Mouse (Mus musculus): ENCODE results near the gene Erg. TPM values are rescaled to one million over a fixed set of nuclear protein-coding genes. Genes with fewer than 3 reads are reported as not detected.

Gene Erg
- total RNA-seq, 2 experiments from 2014 or later, result 7.0 to 7.1 TPM

GRCm38 (mm10) chr16:95446368-95446767 is 140.0 kb downstream of the Erg start:
- DNase-seq (ENCODE audit: low spot score in 2 of 2), result no peak

GRCm38 (mm10) chr16:95442023-95442422 is 144.4 kb downstream of the Erg start:
- no peak for DNase-seq (ENCODE audit: low spot score in 2 of 2)

- DNase-seq (ENCODE audit: low spot score in 2 of 2), result no peak
These were observed 145.2 kb downstream of the Erg start for GRCm38 (mm10) chr16:95441179-95441578.

- DNase-seq (ENCODE audit: low spot score in 2 of 2), result no peak
These were observed 146.1 kb downstream of the Erg start for GRCm38 (mm10) chr16:95440334-95440733.

- no peak for DNase-seq (ENCODE audit: low spot score in 2 of 2)
These were observed 146.6 kb downstream of the Erg start for GRCm38 (mm10) chr16:95439794-95440193.

- no peak for DNase-seq (ENCODE audit: low spot score in 2 of 2)
These were observed 147.4 kb downstream of the Erg start for GRCm38 (mm10) chr16:95438848-95439540.

- DNase-seq (ENCODE audit: low spot score in 2 of 2), result no peak
These were observed 149.8 kb downstream of the Erg start for GRCm38 (mm10) chr16:95436611-95437010.

- no peak for DNase-seq (ENCODE audit: low spot score in 2 of 2)
These were observed 150.3 kb downstream of the Erg start for GRCm38 (mm10) chr16:95436051-95436450.

- DNase-seq (ENCODE audit: low spot score in 2 of 2), result no peak
These were observed 152.0 kb downstream of the Erg start for GRCm38 (mm10) chr16:95434434-95434833.

GRCm38 (mm10) chr16:95432540-95432971 is 153.8 kb downstream of the Erg start:
- DNase-seq (ENCODE audit: low spot score in 2 of 2), result no peak

GRCm38 (mm10) chr16:95429851-95430250 is 156.5 kb downstream of the Erg start:
- DNase-seq (ENCODE audit: low spot score in 2 of 2), result no peak

- DNase-seq (ENCODE audit: low spot score in 2 of 2), result no peak
These were observed 158.2 kb downstream of the Erg start for GRCm38 (mm10) chr16:95428239-95428638.

- DNase-seq (ENCODE audit: low spot score in 2 of 2), result no peak
These were observed 158.9 kb downstream of the Erg start for GRCm38 (mm10) chr16:95427512-95427911.

GRCm38 (mm10) chr16:95422658-95423073 is 163.7 kb downstream of the Erg start:
- DNase-seq (ENCODE audit: low spot score in 2 of 2), result no peak

- no peak for DNase-seq (ENCODE audit: low spot score in 2 of 2)
These were observed 165.0 kb downstream of the Erg start for GRCm38 (mm10) chr16:95421235-95421886.

GRCm38 (mm10) chr16:95415921-95416320 is 170.5 kb downstream of the Erg start:
- no peak for DNase-seq (ENCODE audit: low spot score in 2 of 2)

- DNase-seq (ENCODE audit: low spot score in 2 of 2), result no peak
These were observed 171.0 kb downstream of the Erg start for GRCm38 (mm10) chr16:95415372-95415771.

- DNase-seq (ENCODE audit: low spot score in 2 of 2), result no peak
These were observed 172.9 kb downstream of the Erg start for GRCm38 (mm10) chr16:95413401-95413959.

- no peak for DNase-seq (ENCODE audit: low spot score in 2 of 2)
These were observed 178.3 kb downstream of the Erg start for GRCm38 (mm10) chr16:95408096-95408495.

- no peak for DNase-seq (ENCODE audit: low spot score in 2 of 2)
These were observed 180.9 kb downstream of the Erg start for GRCm38 (mm10) chr16:95405496-95405895.

GRCm38 (mm10) chr16:95403453-95403852 is 182.9 kb downstream of the Erg start:
- no peak for DNase-seq (ENCODE audit: low spot score in 2 of 2)

GRCm38 (mm10) chr16:95401869-95402268 is 184.5 kb downstream of the Erg start:
- no peak for DNase-seq (ENCODE audit: low spot score in 2 of 2)

All from layer of hippocampus, postnatal 14 days (tissue).